Mouse (Mus musculus): Measurements from ENCODE around the gene Actr6. TPM values are rescaled to one million over a fixed set of nuclear protein-coding genes. Genes with fewer than 3 reads are reported as not detected.

The Actr6 gene
- 28.5 TPM for polyA plus RNA-seq (2014; fragmentation: Illumina TruSeq; extraction: RNeasy Lipid Tissue Mini Kit (QIAGEN cat#74804); ENCODE audit: low read depth, low replicate concordance)

DNA sequence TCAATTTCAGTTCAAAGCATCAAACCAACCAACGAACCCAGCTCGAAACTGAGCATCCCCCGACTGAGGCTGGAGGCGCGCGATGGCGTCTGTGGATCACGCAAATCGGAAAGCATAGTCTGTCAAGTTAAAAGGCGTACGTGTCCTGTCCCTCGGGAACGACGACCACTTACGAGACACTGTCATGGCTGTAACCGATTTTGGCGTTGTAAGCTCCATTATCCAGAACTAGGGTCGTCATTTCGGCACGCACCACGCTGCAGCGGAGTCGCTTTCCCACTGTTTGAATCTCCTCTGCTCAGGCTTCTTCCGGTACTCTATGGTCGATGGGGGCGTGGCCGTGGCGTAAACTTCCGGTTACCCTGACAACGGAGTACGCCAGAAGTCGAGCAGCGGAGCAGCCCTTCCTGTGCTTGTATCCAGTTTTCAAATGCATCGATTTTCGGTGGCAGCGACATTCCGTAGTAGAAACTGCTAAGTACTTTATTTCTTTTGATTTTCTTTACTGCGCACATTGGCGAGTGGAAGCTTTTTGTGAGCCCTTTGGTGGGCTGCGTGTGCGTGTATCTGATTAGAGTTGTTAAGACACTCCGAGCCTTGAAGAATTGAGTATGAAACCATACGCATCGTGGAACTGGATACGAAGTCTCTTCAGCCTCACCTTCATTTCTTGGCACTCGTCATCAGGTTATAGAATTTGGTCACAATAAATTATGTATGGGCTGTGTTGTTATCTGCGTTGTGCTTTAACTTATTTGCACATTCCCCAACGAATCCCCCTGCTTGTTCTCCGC lies at the start of gene Actr6:
Gene Actr6, minus strand, starts transcription at position 295 of the 794 bp plus-strand sequence.

GRCm38 (mm10) chr10:89744871-89745665 lies 13.0 kb upstream of the Actr6 start, which contains the start of gene Uhrf1bp1l:
Gene Uhrf1bp1l, plus strand, starts transcription at chr10:89744991.

DNA sequence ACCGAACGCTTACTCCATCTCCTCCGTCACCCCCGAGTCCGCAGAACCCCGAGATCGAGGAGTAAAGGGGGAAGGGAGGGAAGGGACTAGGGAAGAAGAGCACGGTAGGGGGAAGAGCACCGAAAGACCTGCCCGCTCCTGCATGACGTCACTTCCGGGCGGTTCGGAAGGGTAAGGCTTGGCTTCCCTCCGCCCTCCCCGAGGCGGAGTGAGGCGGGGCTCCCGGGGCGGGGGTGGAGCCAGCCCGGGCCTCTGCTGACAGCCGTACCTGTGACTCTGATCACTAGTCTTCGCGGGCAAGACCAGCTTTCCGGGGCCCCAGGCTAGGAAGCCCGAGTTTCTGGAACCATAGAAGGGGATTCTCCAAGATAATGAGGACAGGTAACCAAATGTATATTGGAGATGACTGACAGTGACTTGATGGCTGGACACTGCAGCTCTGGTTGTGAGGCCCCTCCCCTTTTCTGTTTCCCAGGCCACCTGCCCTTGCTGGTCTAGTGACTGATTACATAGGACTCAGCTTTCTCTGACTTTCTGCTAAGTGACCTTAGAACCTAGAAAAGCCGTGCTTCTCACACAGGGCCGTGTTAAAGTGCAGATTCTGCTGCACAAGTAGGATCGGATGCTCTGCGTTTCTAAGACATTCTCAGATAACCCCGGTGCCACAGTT lies 45.8 kb downstream of the Actr6 start, which contains the start of gene Scyl2:
Gene Scyl2, minus strand, starts transcription at position 147 of the 670 bp plus-strand sequence.

Other genes with a start within 250 kb of the Actr6 start
- gene Nr1h4, start 198.7 kb downstream of the Actr6 start, polyA plus RNA-seq (2014; fragmentation: Illumina TruSeq; extraction: RNeasy Lipid Tissue Mini Kit (QIAGEN cat#74804); ENCODE audit: low read depth, low replicate concordance) = 115 TPM
- 3.2 TPM for gene Slc17a8, start 111.0 kb downstream of the Actr6 start, polyA plus RNA-seq (2014; fragmentation: Illumina TruSeq; extraction: RNeasy Lipid Tissue Mini Kit (QIAGEN cat#74804); ENCODE audit: low read depth, low replicate concordance)
- 38.4 TPM for gene Scyl2, start 46.0 kb downstream of the Actr6 start, polyA plus RNA-seq (2014; fragmentation: Illumina TruSeq; extraction: RNeasy Lipid Tissue Mini Kit (QIAGEN cat#74804); ENCODE audit: low read depth, low replicate concordance)
- gene Uhrf1bp1l, start 12.7 kb upstream of the Actr6 start, polyA plus RNA-seq (2014; fragmentation: Illumina TruSeq; extraction: RNeasy Lipid Tissue Mini Kit (QIAGEN cat#74804); ENCODE audit: low read depth, low replicate concordance) = 36.4 TPM
- not detected for gene Anks1b, start 141.2 kb upstream of the Actr6 start, polyA plus RNA-seq (2014; fragmentation: Illumina TruSeq; extraction: RNeasy Lipid Tissue Mini Kit (QIAGEN cat#74804); ENCODE audit: low read depth, low replicate concordance)